Mouse (Mus musculus) spleen, adult 2 months (tissue): ENCODE results near the gene Rbm6.

Experiments
- CTCF ChIP-seq: fragments of 200-500 bp; IDR thresholded peaks from 2 replicates; pipeline ENCODE4 v1.5.1; 2011; ENCODE audit warnings: mild to moderate bottlenecking, inconsistent platforms; ENCODE audit not compliant: insufficient read depth, insufficient read length, insufficient replicate concordance; ENCODE audit errors: extremely low read depth
- POLR2A ChIP-seq: fragments of 200-500 bp; IDR thresholded peaks from 2 replicates; pipeline ENCODE4 v1.6.1; 2011; ENCODE audit warnings: low read depth, low read length, inconsistent platforms

DNA sequence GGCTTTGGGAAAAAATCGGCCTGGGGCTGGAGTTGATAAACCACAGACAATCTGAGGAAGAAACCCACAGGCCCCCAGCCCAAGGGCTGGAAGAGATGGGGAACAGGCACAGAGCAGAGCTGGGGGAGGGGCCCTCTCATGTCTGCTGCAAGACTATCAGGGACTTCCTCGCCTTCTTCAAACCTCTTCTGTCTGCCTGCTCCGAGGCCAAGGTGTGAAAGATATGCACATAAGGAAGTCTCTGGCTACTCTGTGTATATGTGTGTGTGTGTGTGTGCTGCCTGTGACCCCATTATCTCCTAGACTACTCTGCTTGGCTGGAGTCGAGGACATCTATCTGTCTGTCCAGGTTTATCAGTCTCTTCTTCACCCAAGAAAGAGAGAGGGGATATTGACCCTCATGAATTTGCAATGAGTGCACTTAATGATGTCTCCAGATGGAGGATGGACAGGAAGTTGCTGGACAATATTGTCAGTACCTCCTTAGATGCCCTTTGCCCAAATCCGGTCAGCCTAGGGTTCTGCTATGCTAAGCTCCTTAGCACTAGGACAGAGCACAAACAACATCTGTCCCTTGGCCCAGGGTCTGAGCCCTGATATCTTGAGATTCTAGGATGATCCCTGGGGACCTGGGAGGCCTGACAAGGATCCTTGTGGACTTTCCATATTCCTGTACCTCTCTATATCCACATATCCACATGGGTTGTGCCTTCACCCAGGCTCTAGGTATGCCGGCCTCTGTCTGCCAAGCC lies 143.9 kb downstream of the Rbm6 start:
- TF ChIP-seq CTCF: no peak
- no peak for TF ChIP-seq POLR2A
